ENCODE assay signal across 11 mouse cellular contexts in genomic region chr17:74341151-74341550, GRCm38 (mm10). TPM values are rescaled to one million over a fixed set of nuclear protein-coding genes. Genes with fewer than 3 reads are reported as not detected.
DNase-seq lines count a peak whose midpoint lies in the region; ATAC-seq and TF ChIP-seq lines count a peak whose summit lies in the region.
"Had no signal": no experiment of that assay in that cellular context is flagged by ENCODE, and none has a peak within 500 bp of the region (broad histone marks: within the 10 kb centered on the region; RNA-seq: fewer than 3 reads in every experiment).

No protein-coding gene starts in this region.

- ATAC-seq in heart, embryonic 13.5 days (ENCODE audit: extremely low read depth, insufficient number of reproducible peaks, low FRiP score, low TSS enrichment), result no peak
- ATAC-seq in forebrain, embryonic 15.5 days (replicated peaks), result no peak
- ATAC-seq: CD4-positive, CD25-positive, alpha-beta regulatory T cell, adult 4 months had no signal

- H3K27me3 ChIP-seq in heart, embryonic 13.5 days (replicated peaks), result no peaks in the 10 kb centered on the region
- H3K27me3 ChIP-seq in forebrain, embryonic 15.5 days, result no peaks in the 10 kb centered on the region

- H3K9me3 ChIP-seq in heart, embryonic 13.5 days, result no peaks in the 10 kb centered on the region
- H3K9me3 ChIP-seq in forebrain, embryonic 15.5 days, result no peaks in the 10 kb centered on the region

- DNase-seq in heart, adult 9 months (ENCODE audit: low spot score in 2 of 2), result no peak
- DNase-seq in mesoderm, embryonic 11.5 days (ENCODE audit: low read depth, low spot score), result peak; percentile 43
- no peak for DNase-seq in right cerebral cortex, postnatal 4 days
- no peak for DNase-seq in spleen, adult 18-20 months
- no peak for DNase-seq in right cerebral cortex, adult 18-20 months
- DNase-seq: kidney, postnatal 4 days; thymus, postnatal 25 days had no signal

- H3K4me3 ChIP-seq in heart, embryonic 13.5 days, result peak overlapping the region; percentile 99; the same call in 1 of the 2 replicates
- H3K4me3 ChIP-seq in bone marrow macrophage, adult 2 months (ENCODE audit: insufficient read depth, low read length), result peak overlapping the region; percentile 39; the same call in 1 of the 2 replicates
- peak overlapping the region; percentile 87 for H3K4me3 ChIP-seq in forebrain, embryonic 15.5 days

- peak overlapping the region; percentile 37; the same call in 1 of the 2 replicates for H3K9ac ChIP-seq in heart, embryonic 13.5 days
- H3K9ac ChIP-seq in forebrain, embryonic 15.5 days (replicated peaks), result peak overlapping the region; percentile 22; the same call in 1 of the 2 replicates

- no peak for TF ChIP-seq POLR2A in bone marrow macrophage, adult 2 months (IDR thresholded peaks at IDR 0.05; ENCODE audit: borderline replicate concordance, low read depth, low read length)

- peaks cover 33% of the 10 kb centered on the region for H3K4me1 ChIP-seq in heart, embryonic 13.5 days
- peaks cover 22% of the 10 kb centered on the region for H3K4me1 ChIP-seq in bone marrow macrophage, adult 2 months (ENCODE audit: control insufficient read depth, insufficient read depth, low read length)
- H3K4me1 ChIP-seq in forebrain, embryonic 15.5 days, result peaks cover 43% of the 10 kb centered on the region

- peaks cover 18% of the 10 kb centered on the region for H3K36me3 ChIP-seq in heart, embryonic 13.5 days
- H3K36me3 ChIP-seq in forebrain, embryonic 15.5 days, result peaks cover 7% of the 10 kb centered on the region; the same call in 1 of the 2 replicates

- H3K27ac ChIP-seq in heart, embryonic 13.5 days (replicated peaks), result no peak overlapping the region
- peak overlapping the region; percentile 42 for H3K27ac ChIP-seq in bone marrow macrophage, adult 2 months (ENCODE audit: insufficient read depth, low read depth, low read length)
- no peak overlapping the region for H3K27ac ChIP-seq in forebrain, embryonic 15.5 days (replicated peaks)

- 69% methylated on average over 5 of the region's 5 CpGs for WGBS in heart, embryonic 13.5 days
- 63% methylated on average over 5 of the region's 5 CpGs for whole genome bisulfite sequencing in forebrain, embryonic 15.5 days

- H3K4me2 ChIP-seq in heart, embryonic 13.5 days, result peak overlapping the region; percentile 87
- H3K4me2 ChIP-seq in forebrain, embryonic 15.5 days (replicated peaks), result peak overlapping the region; percentile 58

- TF ChIP-seq CTCF in bone marrow macrophage, adult 2 months (IDR thresholded peaks at IDR 0.05; ENCODE audit: low read depth, low read length), result no peak

RNA-seq across cellular contexts. Expression of gene Spast, which starts 2.4 kb away (rescaled TPM):
- polyA plus RNA-seq in heart, embryonic 13.5 days (2015; fragmentation: Nextera tagmentation; extraction: Ambion mirVana), result 7.3 and 8.5 TPM in 2 replicates
- polyA plus RNA-seq in bone marrow macrophage, adult 2 months (2012; ENCODE audit: insufficient read depth, insufficient read length, missing spikeins), result 24.0 and 26.9 TPM in 2 replicates
- polyA plus RNA-seq in forebrain, embryonic 15.5 days (2015; fragmentation: Nextera tagmentation; extraction: Ambion mirVana), result 35.1 and 36.4 TPM in 2 replicates

RNA-seq across cellular contexts. Expression of gene Dpy30, which starts 17.4 kb away (rescaled TPM):
- 177 and 206 TPM in 2 replicates for polyA plus RNA-seq in heart, embryonic 13.5 days (2015; fragmentation: Nextera tagmentation; extraction: Ambion mirVana)
- 60.1 and 60.9 TPM in 2 replicates for polyA plus RNA-seq in bone marrow macrophage, adult 2 months (2012; ENCODE audit: insufficient read depth, insufficient read length, missing spikeins)
- 202 and 214 TPM in 2 replicates for polyA plus RNA-seq in forebrain, embryonic 15.5 days (2015; fragmentation: Nextera tagmentation; extraction: Ambion mirVana)

RNA-seq across cellular contexts. Expression of gene Memo1, which starts 45.8 kb away (rescaled TPM):
- 62.5 and 71.5 TPM in 2 replicates for polyA plus RNA-seq in heart, embryonic 13.5 days (2015; fragmentation: Nextera tagmentation; extraction: Ambion mirVana)
- polyA plus RNA-seq in bone marrow macrophage, adult 2 months (2012; ENCODE audit: insufficient read depth, insufficient read length, missing spikeins), result 36.6 and 38.4 TPM in 2 replicates
- polyA plus RNA-seq in forebrain, embryonic 15.5 days (2015; fragmentation: Nextera tagmentation; extraction: Ambion mirVana), result 63.9 and 66.1 TPM in 2 replicates

RNA-seq across cellular contexts. Expression of gene Slc30a6, which starts 54.3 kb away (rescaled TPM):
- 24.5 and 28.4 TPM in 2 replicates for polyA plus RNA-seq in heart, embryonic 13.5 days (2015; fragmentation: Nextera tagmentation; extraction: Ambion mirVana)
- polyA plus RNA-seq in bone marrow macrophage, adult 2 months (2012; ENCODE audit: insufficient read depth, insufficient read length, missing spikeins), result 22.5 and 24.2 TPM in 2 replicates
- polyA plus RNA-seq in forebrain, embryonic 15.5 days (2015; fragmentation: Nextera tagmentation; extraction: Ambion mirVana), result 28.3 and 30.9 TPM in 2 replicates

Comparison
In these comparisons a context has a peak if more than half of its experiments do, and no peak if none do; other contexts are left out.
1. H3K4me3 ChIP-seq: peak in every context shown above with its lines; median percentile 99 in heart, embryonic 13.5 days; 87 in forebrain, embryonic 15.5 days; 39 in bone marrow macrophage, adult 2 months.